Mouse (Mus musculus) cerebellum, adult 2 months (tissue): Measurements from ENCODE around the gene Rtl5.

Experiments
- CTCF ChIP-seq: fragments of 200-500 bp; IDR thresholded peaks from 2 replicates; pipeline ENCODE4 v1.5.1; 2011; ENCODE audit warnings: low read depth, mild to moderate bottlenecking, control low read depth, low read length, moderate library complexity, borderline replicate concordance; ENCODE audit not compliant: insufficient read depth
- POLR2A ChIP-seq: fragments of 200-500 bp; IDR thresholded peaks from 2 replicates; pipeline ENCODE4 v1.6.1; 2011; ENCODE audit warnings: low read length, control low read depth, borderline replicate concordance; ENCODE audit not compliant: insufficient read depth

DNA sequence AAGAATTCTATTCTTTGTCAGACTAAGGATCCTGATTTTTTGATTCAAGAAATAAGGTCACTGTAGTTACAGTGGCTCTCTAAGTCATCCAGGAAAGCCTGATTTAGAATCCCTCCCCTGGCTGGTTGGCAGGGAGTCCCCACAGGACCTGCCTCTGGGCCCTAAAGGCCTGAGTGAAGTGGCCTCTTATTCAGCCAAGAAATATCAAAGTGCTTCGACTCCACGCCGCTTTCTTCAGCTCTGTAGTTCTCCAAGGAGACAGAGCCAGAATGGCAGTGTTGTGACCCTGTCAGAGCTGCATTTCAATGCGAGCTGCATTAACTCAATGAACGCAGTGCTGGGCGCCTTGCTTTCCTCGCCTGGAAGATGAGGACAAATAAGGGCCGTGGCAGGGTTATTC is 38.7 kb downstream of the Rtl5 start:
- TF ChIP-seq CTCF (no peak), POLR2A (no peak)
